9 mouse cellular contexts compared by ENCODE assay signal in genomic region chr2:181218881-181219485, GRCm38 (mm10). TPM values are rescaled to one million over a fixed set of nuclear protein-coding genes. Genes with fewer than 3 reads are reported as not detected.
DNase-seq lines count a peak whose midpoint lies in the region; ATAC-seq and TF ChIP-seq lines count a peak whose summit lies in the region.
"Had no signal": no experiment of that assay in that cellular context is flagged by ENCODE, and none has a peak within 500 bp of the region (broad histone marks: within the 10 kb centered on the region; RNA-seq: fewer than 3 reads in every experiment).

No protein-coding gene starts in this region.

- H3K4me2 ChIP-seq in kidney, postnatal 0 days (ENCODE audit: low read length), result no peak overlapping the region
- peak overlapping the region; percentile 62 for H3K4me2 ChIP-seq in limb, embryonic 12.5 days

- no peak overlapping the region for H3K4me3 ChIP-seq in kidney, postnatal 0 days (replicated peaks; ENCODE audit: low read depth, low read length)
- H3K4me3 ChIP-seq in limb, embryonic 12.5 days (replicated peaks), result no peak overlapping the region

- H3K4me1 ChIP-seq in kidney, postnatal 0 days (replicated peaks; ENCODE audit: insufficient read depth, low read length), result peaks cover 6% of the 10 kb centered on the region
- H3K4me1 ChIP-seq in limb, embryonic 12.5 days (replicated peaks), result peaks cover 21% of the 10 kb centered on the region

- no peaks in the 10 kb centered on the region for H3K27me3 ChIP-seq in kidney, postnatal 0 days (ENCODE audit: insufficient read depth, low read length)
- H3K27me3 ChIP-seq in limb, embryonic 12.5 days, result peaks cover 6% of the 10 kb centered on the region

- no peaks in the 10 kb centered on the region for H3K9me3 ChIP-seq in kidney, postnatal 0 days (replicated peaks; ENCODE audit: low read length)
- H3K9me3 ChIP-seq in limb, embryonic 12.5 days, result no peaks in the 10 kb centered on the region

- no peaks in the 10 kb centered on the region for H3K36me3 ChIP-seq in kidney, postnatal 0 days (ENCODE audit: insufficient read depth, low read length)
- no peaks in the 10 kb centered on the region for H3K36me3 ChIP-seq in limb, embryonic 12.5 days

- no peak for DNase-seq in kidney, postnatal 0 days (ENCODE audit: low spot score)
- DNase-seq in kidney, adult 11 months, result no peak
- peak; percentile 63 for DNase-seq in A20 (ENCODE audit: low read depth, low spot score)
- peak; percentile 32 for DNase-seq in MN1 (ENCODE audit: low spot score)
- DNase-seq in adrenal gland, adult 8-10 months, result no peak
- DNase-seq in adrenal gland, postnatal 4 days (ENCODE audit: low spot score in 2 of 2), result no peak

- ATAC-seq in kidney, postnatal 0 days (replicated peaks; ENCODE audit: low FRiP score, low read depth), result no peak
- ATAC-seq in limb, embryonic 12.5 days (ENCODE audit: insufficient number of reproducible peaks, insufficient read depth, low FRiP score, low TSS enrichment, low read depth), result no peak

- peak overlapping the region; percentile 32 for H3K27ac ChIP-seq in kidney, postnatal 0 days
- H3K27ac ChIP-seq in limb, embryonic 12.5 days, result peak overlapping the region; percentile 89
- H3K27ac ChIP-seq: liver, embryonic 14.5 days had no signal

- no peak for TF ChIP-seq CTCF in kidney, postnatal 0 days (IDR thresholded peaks at IDR 0.05; ENCODE audit: low read depth)

- H3K9ac ChIP-seq in kidney, postnatal 0 days (ENCODE audit: low read depth, low read length), result no peak overlapping the region
- no peak overlapping the region for H3K9ac ChIP-seq in limb, embryonic 12.5 days (replicated peaks)
- H3K9ac ChIP-seq: liver, embryonic 14.5 days had no signal

- WGBS in kidney, postnatal 0 days, result 40% methylated on average over 5 of the region's 5 CpGs
- 41% methylated on average over 5 of the region's 5 CpGs for WGBS in limb, embryonic 12.5 days

RNA-seq across cellular contexts. Expression of gene Fndc11, which starts 0.8 kb away (rescaled TPM):
- polyA plus RNA-seq in kidney, postnatal 0 days (2015; fragmentation: Nextera tagmentation; extraction: Ambion mirVana), result 0.27 and 0.55 TPM in 2 replicates
- polyA plus RNA-seq in limb, embryonic 12.5 days (2016; fragmentation: Nextera tagmentation; extraction: Ambion mirVana), result 0.41 and 0.59 TPM in 2 replicates
- under 1 TPM in 3 of 4 experiments, not detected in 1; 0.49 to 0.83 (median 0.58) TPM for total RNA-seq in adrenal gland, adult 8-10 months (2022)
- under 1 TPM; 0.25 to 0.28 TPM for total RNA-seq in adrenal gland, postnatal 4 days (2021)
- total RNA-seq: hematopoietic stem cell, adult 5-6 weeks had no signal

RNA-seq across cellular contexts. Expression of gene Srms, which starts 6.0 kb away (rescaled TPM):
- polyA plus RNA-seq in kidney, postnatal 0 days (2015; fragmentation: Nextera tagmentation; extraction: Ambion mirVana), result 0.14 and 0.26 TPM in 2 replicates
- polyA plus RNA-seq in limb, embryonic 12.5 days (2016; fragmentation: Nextera tagmentation; extraction: Ambion mirVana), result 0.25 and 0.45 TPM in 2 replicates
- total RNA-seq in adrenal gland, adult 8-10 months (2022), result 1 to 10 TPM in 1 of 4 experiments, under 1 TPM in 3; 0.42 to 1.0 (median 0.67) TPM
- under 1 TPM; 0.20 to 0.85 TPM for total RNA-seq in adrenal gland, postnatal 4 days (2021)
- total RNA-seq: hematopoietic stem cell, adult 5-6 weeks had no signal

RNA-seq across cellular contexts. Expression of gene Ptk6, which starts 16.4 kb away (rescaled TPM):
- polyA plus RNA-seq in kidney, postnatal 0 days (2015; fragmentation: Nextera tagmentation; extraction: Ambion mirVana), result not detected in 2 replicates
- not detected in 2 replicates for polyA plus RNA-seq in limb, embryonic 12.5 days (2016; fragmentation: Nextera tagmentation; extraction: Ambion mirVana)
- total RNA-seq in adrenal gland, adult 8-10 months (2022), result under 1 TPM in 3 of 4 experiments, not detected in 1; 0.10 to 0.40 (median 0.13) TPM
- not detected for total RNA-seq in adrenal gland, postnatal 4 days (2021)
- total RNA-seq: hematopoietic stem cell, adult 5-6 weeks had no signal

RNA-seq across cellular contexts. Expression of gene Helz2, which starts 22.8 kb away (rescaled TPM):
- polyA plus RNA-seq in kidney, postnatal 0 days (2015; fragmentation: Nextera tagmentation; extraction: Ambion mirVana), result 1.4 and 1.5 TPM in 2 replicates
- polyA plus RNA-seq in limb, embryonic 12.5 days (2016; fragmentation: Nextera tagmentation; extraction: Ambion mirVana), result 1.3 and 1.4 TPM in 2 replicates
- 10 to 100 TPM; 18.8 to 32.4 (median 24.6) TPM for total RNA-seq in adrenal gland, adult 8-10 months (2022)
- total RNA-seq in adrenal gland, postnatal 4 days (2021), result 10 to 100 TPM; 16.7 to 17.1 TPM

RNA-seq across cellular contexts. Expression of gene Ppdpf, which starts 31.9 kb away (rescaled TPM):
- 262 and 278 TPM in 2 replicates for polyA plus RNA-seq in kidney, postnatal 0 days (2015; fragmentation: Nextera tagmentation; extraction: Ambion mirVana)
- polyA plus RNA-seq in limb, embryonic 12.5 days (2016; fragmentation: Nextera tagmentation; extraction: Ambion mirVana), result 424 and 433 TPM in 2 replicates
- 10 to 100 TPM; 66.8 to 74.0 (median 69.9) TPM for total RNA-seq in adrenal gland, adult 8-10 months (2022)
- total RNA-seq in adrenal gland, postnatal 4 days (2021), result 10 to 100 TPM; 91.2 to 93.3 TPM

Comparison
In these comparisons a context has a peak if more than half of its experiments do, and no peak if none do; other contexts are left out.
1. DNase-seq: peak in A20 (single experiment) and MN1 (single experiment); none in kidney, postnatal 0 days (single experiment), kidney, adult 11 months (single experiment), adrenal gland, adult 8-10 months (single experiment) and adrenal gland, postnatal 4 days (0 of 2).